Mouse (Mus musculus) A20 (cell line): Measurements from ENCODE around the gene Inpp4b.

Experiments used
- DNase-seq: peaks from one replicate; pipeline ENCODE4 v3.0.0-alpha.2; 2011; ENCODE audit warnings: low read depth, low spot score

Inpp4b gene

DNA sequence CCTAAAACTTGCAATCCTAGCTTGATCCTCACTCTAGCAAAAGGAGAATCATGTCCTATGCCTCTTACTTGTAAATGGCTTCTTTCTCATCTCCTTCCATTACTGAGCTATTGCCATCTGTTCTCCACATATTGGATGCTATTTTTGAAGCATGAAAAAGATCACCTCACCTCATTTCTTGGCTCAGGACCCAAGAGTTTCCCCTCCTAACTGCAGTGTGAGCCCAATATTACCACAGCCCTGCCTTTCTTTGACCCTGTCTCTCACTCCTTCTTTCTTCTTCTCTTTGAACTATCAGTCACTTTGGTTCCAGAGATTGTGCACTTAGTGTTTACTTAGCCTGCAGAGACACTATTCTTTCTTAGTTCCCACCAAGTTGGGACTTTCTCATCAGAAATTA lies 489.1 kb downstream of the Inpp4b start:
- DNase-seq, result no peak

GRCm38 (mm10) chr8:81833852-81834251 lies 491.5 kb downstream of the Inpp4b start:
- DNase-seq, result no peak

DNA sequence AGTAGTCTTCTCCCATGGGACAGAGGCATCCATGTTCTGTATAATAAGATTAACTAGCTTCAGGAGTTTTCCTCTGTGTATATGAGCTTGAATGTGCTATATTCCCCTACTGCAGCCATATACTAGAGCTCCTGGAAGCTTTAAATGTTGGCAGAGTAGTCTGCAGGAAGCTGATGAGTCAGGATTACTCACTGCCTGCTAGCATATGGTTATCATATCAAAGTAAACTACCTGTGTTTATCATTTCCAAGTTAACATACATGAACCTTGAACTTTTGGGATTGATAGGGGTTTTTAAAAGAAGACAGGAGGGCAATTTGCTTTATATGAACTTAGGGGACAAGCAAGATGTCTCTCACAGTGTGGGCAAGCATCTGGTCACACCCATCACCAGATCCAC lies 498.2 kb downstream of the Inpp4b start:
- no peak for DNase-seq

DNA sequence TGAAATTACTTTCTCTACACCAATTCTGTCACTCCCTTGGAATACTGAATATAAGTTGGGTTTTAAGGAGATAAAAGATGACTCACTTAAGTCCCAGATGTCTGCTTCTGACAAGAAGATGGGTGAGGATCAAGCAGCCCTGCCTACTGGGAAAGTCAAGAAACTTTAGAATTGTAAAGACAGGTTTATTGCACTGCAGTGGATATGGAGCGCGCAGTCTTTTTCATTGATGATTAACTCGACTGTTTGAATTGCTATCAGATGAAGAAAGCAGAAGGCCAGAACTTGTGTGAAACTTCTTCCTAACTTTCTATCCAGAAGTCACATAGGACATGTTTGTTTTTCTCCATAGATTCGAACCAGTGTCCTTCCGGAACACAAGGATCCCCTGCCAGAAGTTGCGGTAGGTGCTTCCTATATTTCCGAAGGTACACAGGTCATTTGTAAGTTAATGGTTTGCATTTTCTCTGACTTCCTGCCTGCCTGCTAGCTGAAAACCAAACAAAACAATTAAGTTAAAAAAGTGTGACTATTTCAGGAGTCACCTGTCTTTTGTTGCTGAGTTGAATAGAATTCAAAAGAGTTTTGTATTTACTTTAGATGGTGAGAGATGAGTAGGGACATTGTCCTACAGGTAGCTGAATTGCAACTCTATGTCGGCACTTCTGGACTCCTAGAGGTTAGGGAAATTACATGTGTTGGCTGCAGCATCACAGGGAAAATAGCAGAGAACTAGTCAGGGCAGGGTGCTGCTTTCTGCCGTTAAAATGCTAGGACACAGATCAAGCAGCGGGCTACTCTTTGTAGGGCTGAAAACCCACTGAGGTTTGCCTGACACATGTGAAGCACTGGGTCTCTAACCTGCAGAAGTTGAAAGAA lies 502.0 kb downstream of the Inpp4b start:
- DNase-seq, result no peak

DNA sequence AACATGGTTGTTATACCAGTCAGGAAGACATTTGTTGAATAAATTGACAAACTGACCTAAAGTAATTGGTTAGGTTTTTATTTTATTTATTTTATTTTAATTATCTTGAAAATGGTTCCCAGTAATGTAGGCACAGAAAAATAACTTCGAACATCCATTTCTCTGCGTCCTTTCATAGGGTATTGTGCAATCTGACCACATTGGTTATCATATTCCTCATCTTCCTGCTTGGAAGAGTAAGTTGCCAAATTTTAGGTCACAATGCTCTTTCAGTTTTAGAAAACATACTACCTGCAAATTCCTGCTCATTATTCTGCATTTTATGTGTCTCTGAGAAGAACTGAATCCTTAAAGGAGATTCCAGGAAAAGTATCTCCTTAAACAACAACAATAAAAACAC lies 505.6 kb downstream of the Inpp4b start:
- DNase-seq, result no peak

DNA sequence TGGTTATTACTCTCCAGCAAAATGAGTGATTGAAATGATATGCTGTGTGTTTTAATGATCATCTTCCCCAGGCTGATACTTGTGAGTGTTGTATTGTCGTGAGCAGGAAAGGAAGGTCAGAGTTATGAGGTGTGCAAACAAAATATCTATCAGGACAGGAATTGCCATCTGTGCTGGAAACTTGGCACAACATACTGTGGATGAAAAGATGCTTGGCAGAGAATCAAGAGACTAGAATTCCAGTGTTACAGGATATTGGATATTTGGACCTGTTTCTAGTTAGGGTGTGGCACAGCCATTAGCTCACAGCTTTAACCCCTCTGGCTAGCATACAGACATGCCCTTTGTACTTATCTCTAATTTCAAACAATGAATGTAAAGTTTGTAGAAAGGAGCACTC lies 507.6 kb downstream of the Inpp4b start:
- DNase-seq, result no peak

GRCm38 (mm10) chr8:81853184-81853583 lies 510.8 kb downstream of the Inpp4b start:
- no peak for DNase-seq

GRCm38 (mm10) chr8:81854543-81854942 lies 512.2 kb downstream of the Inpp4b start:
- no peak for DNase-seq

DNA sequence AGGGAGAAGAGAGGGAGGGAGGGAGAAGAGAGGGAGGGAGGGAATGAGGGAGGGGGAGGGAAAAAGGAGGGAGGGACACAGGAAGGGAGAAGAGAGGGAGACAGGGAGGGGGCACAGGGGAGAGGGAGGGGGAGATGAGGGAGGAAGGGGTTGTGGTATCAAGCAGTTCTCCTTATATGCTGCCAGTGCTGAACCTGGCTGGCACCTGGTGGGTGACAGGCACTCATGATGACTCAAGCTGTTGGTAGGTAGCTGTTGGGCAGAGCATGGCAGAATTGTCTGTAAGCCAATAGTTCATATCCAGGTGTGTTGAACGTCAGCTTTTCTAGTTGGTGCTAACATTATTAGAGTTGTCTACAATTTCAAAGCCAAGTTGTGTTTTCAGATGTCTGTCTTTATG lies 512.7 kb downstream of the Inpp4b start:
- DNase-seq, result no peak

DNA sequence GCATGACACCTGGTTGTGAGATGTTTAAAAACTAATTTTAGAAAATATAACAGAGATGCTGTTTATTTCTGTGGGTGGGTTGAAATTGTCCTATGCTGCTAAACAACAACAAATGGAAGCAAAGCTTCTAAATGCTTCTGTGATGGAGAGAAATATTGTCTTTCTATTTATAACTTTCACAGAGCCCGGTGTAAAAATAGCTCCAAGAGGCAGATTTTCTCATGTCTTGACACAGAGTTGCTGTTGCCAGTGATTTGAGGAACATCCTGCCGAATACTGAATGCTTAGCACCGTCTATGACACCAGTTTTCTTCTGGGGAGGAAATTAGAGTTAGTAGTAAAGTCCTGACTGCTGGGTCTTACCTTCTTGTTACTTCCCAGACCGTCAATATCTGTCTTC lies 513.8 kb downstream of the Inpp4b start:
- no peak for DNase-seq

GRCm38 (mm10) chr8:81856608-81857007 lies 514.3 kb downstream of the Inpp4b start:
- no peak for DNase-seq

DNA sequence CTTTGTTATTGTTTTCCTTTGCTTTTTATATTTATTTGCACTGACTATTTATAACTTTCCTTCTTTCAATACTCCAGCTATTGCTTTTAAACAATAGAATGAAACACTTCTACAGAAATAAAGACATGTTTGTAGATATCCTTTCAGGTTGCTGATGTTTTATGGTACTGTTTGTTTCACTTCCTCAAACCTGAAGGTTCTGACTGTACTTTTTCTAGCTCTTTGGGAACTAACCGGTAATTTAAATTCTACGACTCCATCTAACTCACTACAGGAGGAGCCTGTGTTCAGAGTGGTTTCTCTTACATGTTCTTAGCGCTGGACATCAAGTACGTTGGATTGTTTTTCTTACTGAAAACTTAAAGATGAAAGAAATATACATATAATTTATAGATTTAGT lies 516.0 kb downstream of the Inpp4b start:
- DNase-seq, result peak; percentile 10

GRCm38 (mm10) chr8:81859805-81860204 lies 517.4 kb downstream of the Inpp4b start:
- no peak for DNase-seq

DNA sequence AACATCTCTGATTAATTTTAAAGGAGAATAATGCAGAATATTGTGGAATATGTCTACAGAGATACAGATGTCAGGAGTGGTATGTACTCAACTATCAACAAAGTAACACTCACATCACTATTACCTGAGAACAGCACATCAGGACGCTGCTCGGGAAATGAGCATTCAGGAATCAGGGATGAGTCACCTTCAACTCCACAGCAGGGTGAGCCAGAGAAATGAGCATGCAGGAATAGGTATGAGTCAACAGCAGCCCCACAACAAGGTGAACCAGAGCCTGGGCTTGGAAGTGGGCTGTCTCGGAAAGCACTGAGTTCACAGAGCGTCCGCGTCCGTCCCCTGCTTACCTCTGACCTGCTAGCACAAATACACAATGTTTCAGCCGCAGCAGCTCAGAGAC lies 519.0 kb downstream of the Inpp4b start:
- no peak for DNase-seq

DNA sequence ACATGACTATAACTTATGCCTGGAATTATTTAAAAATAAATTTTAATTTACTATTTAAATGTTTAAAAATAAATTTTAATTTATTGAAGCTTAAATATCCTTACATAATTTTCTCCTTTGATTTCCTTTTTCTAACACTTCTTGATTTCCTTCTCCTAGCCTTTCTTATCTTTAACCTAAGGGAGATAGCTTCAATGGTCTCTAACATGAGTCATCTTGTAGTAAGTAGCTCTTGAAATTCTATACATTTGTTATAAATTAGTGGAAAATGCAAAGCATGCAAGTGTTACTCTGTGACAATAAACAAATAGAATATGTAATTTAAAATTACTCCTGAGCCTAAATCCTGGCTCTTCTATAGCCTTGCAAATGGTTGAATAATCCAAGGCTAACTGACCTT lies 520.4 kb downstream of the Inpp4b start:
- no peak for DNase-seq

DNA sequence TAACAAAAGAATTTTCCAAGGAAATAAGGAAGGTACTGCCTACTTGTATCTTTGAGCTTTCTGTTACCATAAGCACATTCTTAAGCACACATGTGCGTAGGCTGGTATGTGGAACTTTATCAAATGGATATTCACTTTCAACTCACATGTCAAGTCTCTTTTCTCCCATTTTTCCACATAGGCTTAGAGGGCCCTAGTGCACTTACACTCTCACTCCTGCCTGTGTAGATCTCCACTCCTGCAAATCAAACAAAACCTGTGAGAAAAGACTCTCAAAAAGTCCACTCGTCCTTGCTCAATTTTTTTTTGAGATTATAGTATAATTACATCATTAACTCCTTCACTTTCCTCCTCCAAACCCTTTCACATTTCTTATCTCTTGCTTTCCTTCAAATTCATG lies 522.0 kb downstream of the Inpp4b start:
- DNase-seq, result no peak

GRCm38 (mm10) chr8:81865664-81866063 lies 523.3 kb downstream of the Inpp4b start:
- DNase-seq, result no peak

- no peak for DNase-seq
Observed at GRCm38 (mm10) chr8:81867020-81867419, 524.7 kb downstream of the Inpp4b start.

GRCm38 (mm10) chr8:81870466-81870865 lies 528.1 kb downstream of the Inpp4b start:
- no peak for DNase-seq

- DNase-seq, result no peak
Observed at GRCm38 (mm10) chr8:81880071-81880470, 537.7 kb downstream of the Inpp4b start.

DNA sequence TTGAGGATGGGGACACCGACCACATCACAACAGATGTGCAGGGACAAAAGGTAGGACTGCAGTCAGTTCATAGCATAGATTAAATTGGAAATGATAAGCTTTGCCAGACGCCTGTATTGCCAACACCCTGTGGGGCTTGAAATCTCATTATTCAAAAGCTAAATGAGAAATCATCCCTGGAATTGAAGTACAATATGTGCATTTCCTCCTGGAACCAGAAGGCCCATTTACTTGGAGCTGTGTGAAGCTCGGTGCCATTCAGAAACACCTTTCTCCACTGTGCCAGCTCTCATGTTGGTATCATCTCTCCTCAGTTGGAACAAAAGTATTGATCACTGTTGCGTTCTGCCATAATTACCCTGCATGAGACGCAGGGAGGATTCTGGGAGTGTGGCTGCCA lies 541.8 kb downstream of the Inpp4b start:
- no peak for DNase-seq

DNA sequence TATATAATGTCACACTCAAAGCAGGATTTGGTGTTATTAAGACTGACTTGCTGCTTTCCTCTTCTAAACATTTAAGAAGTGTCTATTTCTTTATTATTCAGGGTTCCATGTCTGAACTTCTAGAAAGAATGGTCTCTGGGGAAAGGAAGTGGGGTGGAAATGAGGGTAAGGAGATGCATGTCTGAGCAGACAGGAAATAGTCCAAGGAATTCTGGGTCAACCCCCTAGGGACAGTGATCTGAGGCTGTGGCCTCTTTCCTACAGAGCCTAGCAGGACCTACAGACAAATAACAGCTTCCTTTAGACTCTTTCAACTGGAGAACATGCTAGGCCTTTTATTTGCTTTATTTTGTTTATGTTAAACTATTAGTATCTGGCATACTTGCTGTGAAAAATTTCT lies 546.5 kb downstream of the Inpp4b start:
- no peak for DNase-seq

DNA sequence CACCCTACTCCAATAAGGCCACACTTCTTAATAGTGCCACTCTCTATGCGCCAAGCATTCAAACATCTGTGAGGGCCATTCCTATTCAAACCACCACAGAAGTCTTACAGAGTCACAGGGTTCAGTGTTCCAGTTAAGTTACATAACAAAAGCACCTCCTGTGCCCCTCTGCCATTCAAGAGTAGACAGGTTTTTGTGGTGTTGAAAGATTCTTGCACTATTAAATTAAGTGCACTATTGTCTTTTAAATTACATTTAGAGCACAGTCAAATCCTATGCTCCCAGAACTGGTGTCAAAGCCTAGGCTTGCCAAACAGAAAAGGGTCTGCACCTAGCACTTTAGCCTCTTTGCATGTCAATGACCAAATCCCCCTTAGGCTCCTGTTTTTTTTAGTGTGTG lies 550.9 kb downstream of the Inpp4b start:
- no peak for DNase-seq

- DNase-seq, result no peak
Observed at GRCm38 (mm10) chr8:81946812-81947211, 604.5 kb downstream of the Inpp4b start.
